Mouse (Mus musculus) lung, embryonic 16.5 days (tissue): ENCODE results near the gene Rasa4. TPM values are rescaled to one million over a fixed set of nuclear protein-coding genes. Genes with fewer than 3 reads are reported as not detected.
A peak's percentile ranks its signal among the peaks of the same experiment; 100 is the strongest.

Experiments
- ATAC-seq: fragments of 200-750 bp; cut with Nextera tagmentation; 2 replicates; pipeline ENCODE4 v1.8.0; 2017; ENCODE audit warnings: low read depth, mild to moderate bottlenecking, moderate library complexity
- H3K27ac ChIP-seq: fragments of 300-500 bp; sonication (generic); 2 replicates; pipeline ENCODE4 v1.5.1; 2014; ENCODE audit warnings: mild to moderate bottlenecking, control low read depth, low read length
- H3K27me3 ChIP-seq: fragments of 300-500 bp; sonication (generic); 2 replicates; pipeline ENCODE4 v1.6.1; 2014; ENCODE audit warnings: low read depth, low read length, mixed read lengths; ENCODE audit not compliant: control insufficient read depth, insufficient read depth
- H3K36me3 ChIP-seq: fragments of 300-500 bp; sonication (generic); 2 replicates; pipeline ENCODE4 v1.6.1; 2014; ENCODE audit warnings: low read length; ENCODE audit not compliant: control insufficient read depth, insufficient read depth
- H3K4me1 ChIP-seq: fragments of 300-500 bp; sonication (generic); replicated peaks from 2 replicates; pipeline ENCODE4 v1.6.1; 2014; ENCODE audit warnings: low read length, mixed read lengths; ENCODE audit not compliant: control insufficient read depth, insufficient read depth
- H3K4me2 ChIP-seq: fragments of 300-500 bp; sonication (generic); 2 replicates; pipeline ENCODE4 v1.6.1; 2014; ENCODE audit warnings: low read depth, low read length, control low read depth
- H3K4me3 ChIP-seq: fragments of 300-500 bp; sonication (generic); 2 replicates; pipeline ENCODE4 v1.5.1; 2014; ENCODE audit warnings: mild to moderate bottlenecking, low read length, control low read depth
- H3K9ac ChIP-seq: fragments of 300-500 bp; sonication (generic); 2 replicates; pipeline ENCODE4 v1.6.1; 2014; ENCODE audit warnings: low read length, control low read depth
- H3K9me3 ChIP-seq: fragments of 300-500 bp; sonication (generic); 2 replicates; pipeline ENCODE4 v1.6.1; 2016; ENCODE audit warnings: low read length; ENCODE audit not compliant: control insufficient read depth
- WGBS: fragments of 180-500 bp; shearing (Covaris S2); extraction: QIAGEN DNeasy Blood & Tissue Kit; methylation state at CpG from one replicate; pipeline ENCODE4 v1.1.7; 2014; 5-methylcytosine and 5-hydroxymethylcytosine counted together
- polyA plus RNA-seq: library from polyadenylated mRNA; unstranded; fragments of >200 nt; fragmentation: Nextera tagmentation; extraction: Ambion mirVana; gene quantifications from 2 replicates; pipeline ENCODE4 v1.2.1, GENCODE M21; 2015

The Rasa4 gene
- polyA plus RNA-seq, 1 experiment from 2014 or later = 3.3 TPM

GRCm38 (mm10) chr5:136115891-136116783, 32.4 kb downstream of the Rasa4 start, which contains the start of gene Polr2j:
TSS of gene Polr2j (plus strand) at chr5:136116631.
- WGBS = 3% methylated on average over 42 of the region's 42 CpGs
- no peaks in the 10 kb centered on the region for H3K9me3 ChIP-seq
- 0 out of 2 replicates have a peak, but pooled peaks cover 3% of the 10 kb centered on the region for H3K36me3 ChIP-seq
- H3K27me3 ChIP-seq = no peaks in the 10 kb centered on the region
- peak within 1 kb of the TSS; percentile 93 for H3K4me2 ChIP-seq
- H3K27ac ChIP-seq = peak within 1 kb of the TSS; percentile 63; the same call in 1 of the 2 replicates
- H3K4me1 ChIP-seq = peaks cover 13% of the 10 kb centered on the region
- ATAC-seq = peak; percentile 98
- peak within 1 kb of the TSS; percentile 96 for H3K4me3 ChIP-seq
- peak within 1 kb of the TSS; percentile 94 for H3K9ac ChIP-seq

GRCm38 (mm10) chr5:136116784-136117112, 33.0 kb downstream of the Rasa4 start:
- peak; percentile 69 for ATAC-seq
- H3K27ac ChIP-seq = peak overlapping the region; percentile 63; the same call in 1 of the 2 replicates
- H3K9me3 ChIP-seq = no peaks in the 10 kb centered on the region
- H3K9ac ChIP-seq = peak overlapping the region; percentile 94
- under 1% methylated on average over 22 of the region's 22 CpGs for WGBS
- H3K27me3 ChIP-seq = no peaks in the 10 kb centered on the region
- peaks cover 13% of the 10 kb centered on the region for H3K4me1 ChIP-seq
- peak overlapping the region; percentile 74 for H3K4me2 ChIP-seq
- H3K36me3 ChIP-seq = 0 out of 2 replicates have a peak, but pooled peaks cover 3% of the 10 kb centered on the region
- peak overlapping the region; percentile 96 for H3K4me3 ChIP-seq

- Histone ChIP-seq H3K27me3 (no peaks in the 10 kb centered on the region), H3K36me3 (peaks cover 33% of the 10 kb centered on the region), H3K4me2 (no peak overlapping the region), H3K27ac (no peak overlapping the region), H3K4me1 (peaks cover 7% of the 10 kb centered on the region), H3K9ac (no peak overlapping the region), H3K4me3 (no peak overlapping the region), H3K9me3 (no peaks in the 10 kb centered on the region)
- WGBS = 81% methylated on average over 10 of the region's 10 CpGs
- ATAC-seq = no peak
Observed at GRCm38 (mm10) chr5:136122165-136122564, 38.4 kb downstream of the Rasa4 start.

- H3K36me3 ChIP-seq = peaks cover 5% of the 10 kb centered on the region; the same call in 1 of the 2 replicates
- WGBS = under 1% methylated on average over 60 of the region's 60 CpGs
- ATAC-seq = peak; percentile 96
Observed at GRCm38 (mm10) chr5:136135571-136136291, 52.0 kb downstream of the Rasa4 start, which contains the start of the genes Lrwd1 and Alkbh4. TSS of gene Lrwd1 (minus strand) at chr5:136136074. TSS of gene Alkbh4 (plus strand) at chr5:136136146.

GRCm38 (mm10) chr5:136136292-136136990, 52.7 kb downstream of the Rasa4 start:
- Histone ChIP-seq H3K9ac (peak overlapping the region; percentile 84), H3K36me3 (peaks cover 11% of the 10 kb centered on the region), H3K9me3 (no peaks in the 10 kb centered on the region), H3K4me1 (peaks cover 9% of the 10 kb centered on the region), H3K4me3 (peak overlapping the region; percentile 83), H3K27ac (peak overlapping the region; percentile 68), H3K4me2 (peak overlapping the region; percentile 54), H3K27me3 (no peaks in the 10 kb centered on the region)
- no peak; the same call in 1 of the 2 replicates for ATAC-seq
- 4% methylated on average over 20 of the region's 20 CpGs for WGBS

More at GRCm38 (mm10) chr5:136135571-136136291, 52.0 kb downstream of the Rasa4 start, which contains the start of the genes Lrwd1 and Alkbh4:
- H3K4me1 ChIP-seq = peaks cover 9% of the 10 kb centered on the region
- peak within 1 kb of the TSS; percentile 83 for H3K4me3 ChIP-seq
- peak within 1 kb of the TSS; percentile 69 for H3K4me2 ChIP-seq
- H3K27me3 ChIP-seq = no peaks in the 10 kb centered on the region
- peak within 1 kb of the TSS; percentile 87 for H3K9ac ChIP-seq
- peak within 1 kb of the TSS; percentile 68 for H3K27ac ChIP-seq
- no peaks in the 10 kb centered on the region for H3K9me3 ChIP-seq

- Histone ChIP-seq H3K4me1 (peaks cover 9% of the 10 kb centered on the region), H3K9ac (no peak overlapping the region), H3K27ac (no peak overlapping the region), H3K4me2 (no peak overlapping the region), H3K4me3 (no peak overlapping the region), H3K36me3 (peaks cover 13% of the 10 kb centered on the region), H3K9me3 (no peaks in the 10 kb centered on the region), H3K27me3 (no peaks in the 10 kb centered on the region)
- WGBS = 70% methylated on average over 13 of the region's 13 CpGs
- ATAC-seq = no peak
Observed at GRCm38 (mm10) chr5:136137658-136138274, 54.0 kb downstream of the Rasa4 start.

- peaks cover 13% of the 10 kb centered on the region for H3K36me3 ChIP-seq
- 90% methylated on average over 13 of the region's 13 CpGs for WGBS
Observed at GRCm38 (mm10) chr5:136139393-136139792, 55.7 kb downstream of the Rasa4 start.

GRCm38 (mm10) chr5:136140057-136140482, 56.4 kb downstream of the Rasa4 start:
- no peak for ATAC-seq
- Histone ChIP-seq H3K4me3 (no peak overlapping the region), H3K4me1 (peaks cover 9% of the 10 kb centered on the region), H3K9me3 (0 out of 2 replicates have a peak, but pooled peaks cover 2% of the 10 kb centered on the region), H3K27ac (no peak overlapping the region), H3K9ac (no peak overlapping the region), H3K4me2 (no peak overlapping the region), H3K27me3 (no peaks in the 10 kb centered on the region), H3K36me3 (peaks cover 13% of the 10 kb centered on the region)
- 93% methylated on average over 10 of the region's 10 CpGs for WGBS

More at GRCm38 (mm10) chr5:136139393-136139792, 55.7 kb downstream of the Rasa4 start:
- no peaks in the 10 kb centered on the region for H3K27me3 ChIP-seq
- 0 out of 2 replicates have a peak, but pooled peaks cover 2% of the 10 kb centered on the region for H3K9me3 ChIP-seq
- no peak for ATAC-seq
- H3K27ac ChIP-seq = no peak overlapping the region
- no peak overlapping the region for H3K4me3 ChIP-seq
- H3K4me1 ChIP-seq = peaks cover 9% of the 10 kb centered on the region
- no peak overlapping the region for H3K4me2 ChIP-seq
- H3K9ac ChIP-seq = no peak overlapping the region
